Mouse (Mus musculus) embryonic facial prominence, embryonic 13.5 days (tissue): ENCODE results near the gene F2rl1. TPM values are rescaled to one million over a fixed set of nuclear protein-coding genes. Genes with fewer than 3 reads are reported as not detected.

Experiments
- ATAC-seq: fragments of 200-750 bp; cut with Nextera tagmentation; 2 replicates; pipeline ENCODE4 v1.8.0; 2017; ENCODE audit warnings: low read depth; ENCODE audit not compliant: insufficient number of reproducible peaks, insufficient read depth, low FRiP score, low TSS enrichment
- H3K27ac ChIP-seq: fragments of 300-500 bp; sonication (generic); 2 replicates; pipeline ENCODE4 v1.5.1; 2015; ENCODE audit warnings: moderate library complexity, mild to moderate bottlenecking, inconsistent platforms
- H3K27me3 ChIP-seq: fragments of 300-500 bp; sonication (generic); 2 replicates; pipeline ENCODE4 v1.6.1; 2015; ENCODE audit warnings: mild to moderate bottlenecking, inconsistent platforms
- H3K36me3 ChIP-seq: fragments of 300-500 bp; sonication (generic); 2 replicates; pipeline ENCODE4 v1.6.1; 2015; ENCODE audit warnings: mild to moderate bottlenecking, inconsistent platforms
- H3K4me1 ChIP-seq: fragments of 300-500 bp; sonication (generic); 2 replicates; pipeline ENCODE4 v1.6.1; 2015; ENCODE audit warnings: inconsistent platforms
- H3K4me2 ChIP-seq: fragments of 300-500 bp; sonication (generic); 2 replicates; pipeline ENCODE4 v1.6.1; 2015; ENCODE audit warnings: moderate library complexity, mild to moderate bottlenecking, inconsistent platforms
- H3K4me3 ChIP-seq: fragments of 300-500 bp; sonication (generic); 2 replicates; pipeline ENCODE4 v1.5.1; 2015; ENCODE audit warnings: mild to moderate bottlenecking, inconsistent platforms
- H3K9ac ChIP-seq: fragments of 300-500 bp; sonication (generic); 2 replicates; pipeline ENCODE4 v1.6.1; 2015; ENCODE audit warnings: mild to moderate bottlenecking, inconsistent platforms
- H3K9me3 ChIP-seq: fragments of 300-500 bp; sonication (generic); 2 replicates; pipeline ENCODE4 v1.6.1; 2016; ENCODE audit warnings: inconsistent platforms
- WGBS: fragments of 180-500 bp; shearing (Covaris S2); methylation state at CpG from one replicate; pipeline ENCODE4 v1.1.7; 2015; ENCODE audit warnings: mixed read lengths; 5-methylcytosine and 5-hydroxymethylcytosine counted together
- polyA plus RNA-seq: library from polyadenylated mRNA; unstranded; fragments of >200 nt; fragmentation: Nextera tagmentation; extraction: Ambion mirVana; gene quantifications from 2 replicates; pipeline ENCODE4 v1.2.1, GENCODE M21; 2015

F2rl1 gene
- polyA plus RNA-seq, 1 experiment from 2014 or later, result 1.0 TPM

DNA sequence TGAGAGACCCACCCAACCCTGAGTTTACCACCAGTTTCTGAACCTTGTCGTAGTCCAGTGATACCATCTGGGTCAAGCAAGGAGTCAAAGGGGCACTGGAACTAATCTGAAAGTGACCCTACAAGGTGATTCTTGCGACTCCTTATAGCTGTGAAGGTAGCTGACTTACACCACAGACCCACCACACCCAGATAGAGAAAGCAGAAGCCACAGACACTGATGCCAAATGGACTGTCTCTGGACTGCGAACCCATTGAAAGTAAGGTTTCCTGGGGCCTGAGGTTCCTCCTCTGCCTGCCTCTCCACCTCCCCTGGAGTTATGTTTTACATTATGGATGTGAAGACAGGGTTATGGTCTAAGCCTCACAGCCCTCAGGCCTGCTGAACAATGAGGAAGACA lies 28.4 kb downstream of the F2rl1 start:
- Histone ChIP-seq H3K9ac (no peak overlapping the region), H3K27me3 (no peaks in the 10 kb centered on the region), H3K4me3 (no peak overlapping the region), H3K27ac (no peak overlapping the region), H3K4me2 (no peak overlapping the region), H3K9me3 (no peaks in the 10 kb centered on the region), H3K36me3 (no peaks in the 10 kb centered on the region), H3K4me1 (0 out of 2 replicates have a peak, but pooled peaks cover 2% of the 10 kb centered on the region)
- no peak for ATAC-seq
- 82% methylated on average over 3 of the region's 3 CpGs for WGBS

DNA sequence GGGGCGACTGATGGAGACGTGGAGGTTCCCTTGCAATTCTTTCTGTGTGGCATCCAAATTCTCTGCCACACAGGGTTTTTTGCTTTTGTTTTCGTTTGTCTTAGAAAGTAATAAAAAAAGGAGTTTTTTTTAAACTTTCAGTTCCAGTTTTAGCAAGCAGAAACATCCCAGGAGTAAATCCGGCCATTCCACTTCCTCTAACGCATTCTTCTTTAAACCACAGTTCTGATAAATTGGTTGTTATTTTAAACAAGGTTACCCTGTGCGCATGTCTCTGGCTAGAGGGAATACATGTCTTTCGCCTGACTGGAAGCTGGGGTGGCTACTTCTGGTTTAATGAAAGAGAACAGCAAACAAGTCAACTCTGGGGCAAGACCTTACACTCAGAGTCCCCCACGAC lies 30.2 kb downstream of the F2rl1 start:
- ATAC-seq, result no peak
- Histone ChIP-seq H3K27ac (no peak overlapping the region), H3K4me2 (no peak overlapping the region), H3K4me3 (no peak overlapping the region), H3K9ac (no peak overlapping the region), H3K4me1 (0 out of 2 replicates have a peak, but pooled peaks cover 2% of the 10 kb centered on the region), H3K36me3 (no peaks in the 10 kb centered on the region), H3K27me3 (no peaks in the 10 kb centered on the region), H3K9me3 (no peaks in the 10 kb centered on the region)
- WGBS, result 61% methylated on average over 8 of the region's 8 CpGs

DNA sequence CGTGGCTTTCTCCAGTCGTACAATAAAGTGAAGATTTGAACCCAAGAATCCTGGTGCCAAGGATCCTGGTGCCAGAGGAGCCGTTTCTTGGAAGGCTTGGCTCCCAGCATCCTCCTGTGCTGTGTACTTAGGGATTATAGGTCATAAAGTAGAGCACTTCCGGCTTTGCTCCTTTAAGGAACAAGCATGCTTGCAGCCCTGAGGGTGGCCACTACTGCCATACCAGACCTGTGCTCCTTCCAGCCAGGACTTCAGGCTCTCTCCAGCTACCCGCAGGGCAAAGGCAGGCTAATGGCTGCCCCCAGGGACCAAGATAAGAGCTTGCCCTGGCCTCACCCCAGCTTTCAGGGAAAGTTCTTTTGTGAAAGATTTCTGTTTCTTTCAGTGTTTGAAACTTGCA lies 31.7 kb downstream of the F2rl1 start:
- H3K27me3 ChIP-seq, result no peaks in the 10 kb centered on the region
- H3K4me1 ChIP-seq, result 0 out of 2 replicates have a peak, but pooled peaks cover 2% of the 10 kb centered on the region
- H3K4me2 ChIP-seq, result no peak overlapping the region
- no peak overlapping the region for H3K4me3 ChIP-seq
- no peak overlapping the region for H3K9ac ChIP-seq
- no peak for ATAC-seq
- 54% methylated on average over 5 of the region's 5 CpGs for WGBS
- H3K9me3 ChIP-seq, result no peaks in the 10 kb centered on the region
- H3K36me3 ChIP-seq, result no peaks in the 10 kb centered on the region
- H3K27ac ChIP-seq, result no peak overlapping the region

DNA sequence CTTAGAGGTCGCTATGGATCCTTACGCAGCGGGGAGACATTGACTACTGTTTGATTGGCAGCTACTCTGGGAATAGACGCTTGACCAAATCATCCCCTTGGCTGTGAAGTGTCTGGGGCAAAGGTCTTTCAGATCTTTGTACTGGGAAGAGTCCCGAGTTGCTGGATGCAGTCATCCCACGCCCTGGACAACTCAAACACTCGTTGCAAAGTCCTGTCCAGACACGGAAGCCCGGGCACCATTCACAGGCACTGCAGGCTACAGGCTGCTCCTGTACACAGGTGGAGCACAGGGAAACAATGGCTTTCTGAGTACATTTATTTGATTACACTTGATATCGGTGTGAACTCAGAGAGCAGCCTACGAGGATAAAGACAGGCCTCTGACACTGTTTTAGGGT lies 33.7 kb downstream of the F2rl1 start:
- H3K9ac ChIP-seq, result no peak overlapping the region
- H3K9me3 ChIP-seq, result no peaks in the 10 kb centered on the region
- no peak overlapping the region for H3K27ac ChIP-seq
- 0 out of 2 replicates have a peak, but pooled peaks cover 2% of the 10 kb centered on the region for H3K4me1 ChIP-seq
- 73% methylated on average over 11 of the region's 11 CpGs for WGBS
- no peaks in the 10 kb centered on the region for H3K36me3 ChIP-seq
- H3K4me2 ChIP-seq, result no peak overlapping the region
- ATAC-seq, result no peak
- H3K4me3 ChIP-seq, result no peak overlapping the region
- no peaks in the 10 kb centered on the region for H3K27me3 ChIP-seq

DNA sequence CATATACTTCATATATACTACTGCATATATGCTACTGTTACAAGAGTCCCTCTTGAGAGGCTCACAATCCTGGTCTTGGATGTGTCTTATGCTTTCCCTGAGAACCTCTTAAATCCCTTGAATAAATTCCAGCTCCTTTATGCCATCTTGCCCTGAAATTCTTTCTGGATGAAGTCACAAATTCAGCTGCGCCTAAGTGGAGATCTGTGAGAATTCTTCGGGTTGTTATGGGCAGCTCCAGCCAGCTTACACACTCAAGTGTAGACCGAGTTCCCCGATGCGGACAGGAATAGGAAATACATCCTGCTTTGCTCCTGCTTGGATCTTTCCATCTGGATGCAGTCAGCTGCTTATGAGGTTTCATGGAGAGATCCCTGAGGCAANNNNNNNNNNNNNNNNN lies 40.4 kb downstream of the F2rl1 start:
- 0 out of 2 replicates have a peak, but pooled peaks cover 5% of the 10 kb centered on the region for H3K27me3 ChIP-seq
- H3K4me1 ChIP-seq, result peaks cover 4% of the 10 kb centered on the region; the same call in 1 of the 2 replicates
- H3K36me3 ChIP-seq, result no peaks in the 10 kb centered on the region
- ATAC-seq, result no peak
- H3K4me2 ChIP-seq, result no peak overlapping the region
- 23% methylated on average over 5 of the region's 5 CpGs for WGBS
- H3K9ac ChIP-seq, result no peak overlapping the region
- no peaks in the 10 kb centered on the region for H3K9me3 ChIP-seq
- H3K4me3 ChIP-seq, result no peak overlapping the region
- H3K27ac ChIP-seq, result 0 out of 2 replicates have a peak overlapping the region, but pooled peaks have one; percentile 19

DNA sequence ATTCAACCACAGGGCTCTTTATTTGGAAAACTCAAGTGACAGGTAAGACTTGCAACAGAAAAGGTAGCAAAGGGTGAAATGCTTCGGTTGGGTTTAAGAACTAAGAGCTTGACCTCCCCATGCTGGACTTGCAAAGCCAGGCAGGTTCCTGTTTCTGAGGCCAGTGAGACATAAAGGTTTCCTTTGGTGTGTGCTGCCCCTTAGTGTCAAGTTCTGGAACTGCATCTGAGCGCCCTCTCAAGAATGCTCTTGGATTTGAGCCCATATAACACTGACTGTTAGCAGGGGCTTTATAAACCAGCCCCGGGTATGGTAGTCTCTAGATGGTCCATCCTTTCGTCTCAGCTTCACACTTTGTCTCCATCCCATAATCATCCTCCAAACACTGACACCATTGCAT lies 43.6 kb downstream of the F2rl1 start:
- H3K4me1 ChIP-seq, result peaks cover 4% of the 10 kb centered on the region; the same call in 1 of the 2 replicates
- 15% methylated on average over 4 of the region's 4 CpGs for WGBS
- ATAC-seq, result no peak

DNA sequence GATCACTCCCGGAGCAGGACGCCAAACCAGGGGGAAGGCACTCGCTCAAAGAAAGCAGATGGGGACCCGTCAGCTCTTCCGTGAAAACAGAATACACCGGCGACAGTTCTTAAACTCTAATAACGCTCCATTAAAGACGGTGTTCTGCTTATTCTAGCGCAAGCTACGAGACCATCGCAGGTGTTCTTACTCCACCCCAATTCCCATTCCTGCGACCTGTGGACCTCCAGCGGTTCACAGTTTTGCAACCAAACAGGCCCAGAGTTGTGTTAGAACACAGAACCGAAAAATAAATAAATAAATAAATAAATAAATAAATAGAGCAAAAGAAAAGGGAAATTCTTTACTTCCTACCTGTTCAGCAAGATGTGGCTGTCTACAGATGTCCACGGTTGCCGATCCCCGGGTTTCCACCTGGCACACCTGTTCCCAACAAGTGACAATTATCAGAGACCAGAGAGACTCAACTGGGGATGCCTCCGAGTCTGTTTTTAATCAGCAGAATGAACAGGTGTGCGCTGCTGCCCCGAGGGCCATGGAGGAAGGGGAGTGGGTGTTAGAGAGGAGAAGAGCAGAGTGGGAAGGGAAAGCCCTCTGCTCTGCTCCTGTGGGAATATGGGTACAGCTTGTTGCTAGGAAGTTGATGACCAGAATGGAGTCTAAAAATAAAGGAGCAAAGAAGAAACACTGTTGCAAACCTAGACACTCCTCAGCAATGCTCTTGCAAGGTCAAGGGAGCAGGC lies 46.2 kb downstream of the F2rl1 start, which contains the start of gene S100z:
S100z (minus strand) TSS at position 51 of the 743 bp plus-strand sequence.
- Histone ChIP-seq H3K36me3 (no peaks in the 10 kb centered on the region), H3K4me1 (no peaks in the 10 kb centered on the region), H3K27ac (no peak within 1 kb of the TSS), H3K9ac (no peak within 1 kb of the TSS), H3K4me2 (no peak within 1 kb of the TSS), H3K27me3 (0 out of 2 replicates have a peak, but pooled peaks cover 5% of the 10 kb centered on the region), H3K4me3 (no peak within 1 kb of the TSS), H3K9me3 (no peaks in the 10 kb centered on the region)
- 85% methylated on average over 21 of the region's 21 CpGs for WGBS
- ATAC-seq, result no peak

More for the DNA sequence above, 43.6 kb downstream of the F2rl1 start:
- Histone ChIP-seq H3K27ac (no peak overlapping the region), H3K9ac (no peak overlapping the region), H3K9me3 (no peaks in the 10 kb centered on the region), H3K4me3 (no peak overlapping the region), H3K27me3 (0 out of 2 replicates have a peak, but pooled peaks cover 5% of the 10 kb centered on the region), H3K4me2 (no peak overlapping the region), H3K36me3 (no peaks in the 10 kb centered on the region)

DNA sequence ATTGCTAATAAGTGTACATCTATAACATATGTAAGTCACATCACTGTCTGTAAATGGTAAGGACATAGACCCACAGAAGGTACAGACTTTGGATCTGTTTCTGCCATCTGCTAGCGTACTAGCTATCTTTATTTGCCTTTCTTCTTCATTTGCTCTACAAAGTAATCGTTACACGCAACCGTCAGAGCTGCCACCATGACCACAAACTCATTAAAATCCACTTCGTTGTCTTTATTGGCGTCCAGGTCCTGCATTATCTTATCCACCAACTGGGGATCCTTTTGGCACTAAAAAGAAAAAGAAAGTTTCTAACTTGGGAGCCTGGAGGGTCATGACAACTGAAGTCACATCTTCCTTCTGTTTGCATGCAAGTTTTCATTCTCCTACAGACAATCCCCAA lies 47.9 kb downstream of the F2rl1 start:
- Histone ChIP-seq H3K27me3 (0 out of 2 replicates have a peak, but pooled peaks cover 5% of the 10 kb centered on the region), H3K4me2 (no peak overlapping the region), H3K9ac (no peak overlapping the region), H3K9me3 (no peaks in the 10 kb centered on the region), H3K27ac (no peak overlapping the region), H3K4me3 (no peak overlapping the region), H3K4me1 (no peaks in the 10 kb centered on the region), H3K36me3 (no peaks in the 10 kb centered on the region)
- 88% methylated on average over 6 of the region's 6 CpGs for WGBS
- no peak for ATAC-seq

DNA sequence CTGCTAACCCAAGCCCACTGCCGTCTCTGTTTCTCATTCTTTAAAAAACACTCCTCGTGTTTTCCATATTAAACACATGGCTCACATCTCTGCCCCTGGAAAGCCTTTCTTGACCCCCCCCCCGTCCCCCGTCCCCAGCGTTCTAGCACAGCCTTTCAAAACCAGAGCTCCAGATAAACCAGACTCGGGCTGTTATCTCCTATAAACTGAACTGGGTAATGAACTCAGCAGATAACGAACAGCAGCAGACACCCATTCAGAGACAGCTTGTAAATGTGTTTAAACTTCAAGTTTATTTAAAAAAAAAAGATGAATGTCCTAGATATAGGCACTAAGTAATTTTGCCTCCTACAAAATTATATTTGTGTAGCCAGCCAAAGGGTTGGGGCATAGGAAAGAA lies 49.9 kb downstream of the F2rl1 start:
- Histone ChIP-seq H3K4me3 (no peak overlapping the region), H3K36me3 (no peaks in the 10 kb centered on the region), H3K27ac (no peak overlapping the region), H3K4me1 (no peaks in the 10 kb centered on the region), H3K4me2 (no peak overlapping the region), H3K9me3 (no peaks in the 10 kb centered on the region), H3K27me3 (no peaks in the 10 kb centered on the region), H3K9ac (no peak overlapping the region)
- no peak for ATAC-seq
- 57% methylated on average over 7 of the region's 7 CpGs for WGBS

DNA sequence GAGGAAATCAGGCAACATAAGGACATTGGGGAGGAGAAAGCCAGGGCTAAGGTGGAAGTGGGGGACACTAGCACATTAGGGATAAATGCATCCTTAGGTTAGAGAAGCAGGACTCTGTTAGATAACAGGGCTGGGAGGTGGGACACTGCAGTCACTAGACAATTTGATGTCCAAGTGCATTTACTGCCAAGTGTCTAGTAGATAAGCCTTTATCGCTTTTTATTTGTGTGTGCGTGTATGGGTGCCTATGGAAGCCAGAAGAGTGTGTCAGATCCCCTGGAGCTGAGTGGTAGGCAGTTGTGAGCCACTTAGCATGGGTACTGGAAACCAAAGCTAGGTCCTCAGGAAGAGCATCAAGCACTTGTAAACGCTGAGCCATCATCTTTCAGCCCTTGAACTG lies 50.7 kb downstream of the F2rl1 start:
- H3K36me3 ChIP-seq, result no peaks in the 10 kb centered on the region
- no peak for ATAC-seq
- H3K9me3 ChIP-seq, result no peaks in the 10 kb centered on the region
- H3K4me1 ChIP-seq, result no peaks in the 10 kb centered on the region
- H3K27ac ChIP-seq, result no peak overlapping the region
- no peaks in the 10 kb centered on the region for H3K27me3 ChIP-seq
- H3K4me2 ChIP-seq, result no peak overlapping the region
- WGBS, result 82% methylated on average over 3 of the region's 3 CpGs
- no peak overlapping the region for H3K4me3 ChIP-seq
- no peak overlapping the region for H3K9ac ChIP-seq

DNA sequence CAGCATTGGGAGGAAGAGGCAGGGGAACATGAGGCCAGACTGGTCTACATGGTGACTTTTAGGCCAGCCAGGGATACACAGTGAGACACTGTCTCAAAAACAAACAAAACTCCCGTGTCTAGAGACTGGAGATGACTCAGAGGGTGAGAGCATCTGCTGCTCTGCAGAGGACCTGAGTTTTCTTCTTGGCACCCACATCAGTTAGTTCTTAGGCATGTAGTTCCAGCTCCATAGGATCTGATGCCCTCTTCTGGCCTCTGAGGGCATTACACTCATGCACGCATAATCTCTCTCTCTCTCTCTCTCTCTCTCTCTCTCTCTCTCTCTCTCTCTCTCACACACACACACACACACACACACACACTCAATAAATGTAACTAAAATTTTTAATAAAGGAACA lies 54.1 kb downstream of the F2rl1 start:
- ATAC-seq, result no peak
- Histone ChIP-seq H3K27ac (no peak overlapping the region), H3K9ac (no peak overlapping the region), H3K4me2 (no peak overlapping the region), H3K36me3 (no peaks in the 10 kb centered on the region), H3K4me3 (no peak overlapping the region), H3K9me3 (no peaks in the 10 kb centered on the region), H3K27me3 (no peaks in the 10 kb centered on the region), H3K4me1 (no peaks in the 10 kb centered on the region)
- 80% methylated on average over 2 of the region's 2 CpGs for WGBS
